ENCODE assay signal across 23 mouse cellular contexts in genomic region chr6:120597887-120598286, GRCm38 (mm10).
DNase-seq lines count a peak whose midpoint lies in the region; ATAC-seq and TF ChIP-seq lines count a peak whose summit lies in the region.
"Had no signal": no experiment of that assay in that cellular context is flagged by ENCODE, and none has a peak within 500 bp of the region (broad histone marks: within the 10 kb centered on the region; RNA-seq: fewer than 3 reads in every experiment).

No protein-coding gene starts in this region.

- intact Hi-C loops in heart, postnatal 36 days (cut with DNase I) = loop anchor here (5.0 kb wide), 1 partner anchor 119 kb away; no protein-coding TSS in a partner anchor
- intact Hi-C loops in left cerebral cortex, adult 2 months (cut with DNase I) = no loop called here

- H3K9me3 ChIP-seq in heart, postnatal 0 days (replicated peaks; ENCODE audit: control insufficient read depth, low read length) = no peaks in the 10 kb centered on the region
- H3K9me3 ChIP-seq in midbrain, postnatal 0 days (ENCODE audit: low read length) = no peaks in the 10 kb centered on the region
- no peaks in the 10 kb centered on the region for H3K9me3 ChIP-seq in midbrain, embryonic 11.5 days (ENCODE audit: control insufficient read depth, low read length)
- H3K9me3 ChIP-seq: embryonic facial prominence, embryonic 13.5 days; forebrain, embryonic 15.5 days; heart, embryonic 12.5 days; midbrain, embryonic 15.5 days; neural tube, embryonic 15.5 days; stomach, embryonic 15.5 days had no signal

- 26% methylated on average over 3 of the region's 3 CpGs for WGBS in heart, postnatal 0 days
- WGBS in midbrain, postnatal 0 days = 34% methylated on average over 3 of the region's 3 CpGs
- WGBS in midbrain, embryonic 11.5 days = 29% methylated on average over 3 of the region's 3 CpGs

- H3K4me2 ChIP-seq in heart, postnatal 0 days (ENCODE audit: low read depth, low read length) = no peak overlapping the region
- H3K4me2 ChIP-seq in midbrain, postnatal 0 days (ENCODE audit: low read depth, low read length, poor library complexity, severe bottlenecking) = no peak overlapping the region
- no peak overlapping the region for H3K4me2 ChIP-seq in midbrain, embryonic 11.5 days
- H3K4me2 ChIP-seq: embryonic facial prominence, embryonic 13.5 days; forebrain, embryonic 15.5 days; heart, embryonic 12.5 days; midbrain, embryonic 15.5 days; neural tube, embryonic 15.5 days; stomach, embryonic 15.5 days had no signal

- H3K4me1 ChIP-seq in heart, postnatal 0 days (ENCODE audit: control insufficient read depth, insufficient read depth) = no peaks in the 10 kb centered on the region
- no peaks in the 10 kb centered on the region for H3K4me1 ChIP-seq in midbrain, postnatal 0 days (ENCODE audit: insufficient read depth, low read length)
- H3K4me1 ChIP-seq in midbrain, embryonic 11.5 days (ENCODE audit: control insufficient read depth, insufficient read depth, low read length) = no peaks in the 10 kb centered on the region
- H3K4me1 ChIP-seq: embryonic facial prominence, embryonic 13.5 days; heart, embryonic 12.5 days; midbrain, embryonic 15.5 days; neural tube, embryonic 15.5 days; stomach, embryonic 15.5 days had no signal

- ATAC-seq in heart, postnatal 0 days (ENCODE audit: insufficient read depth, low read depth) = no peak
- ATAC-seq in midbrain, postnatal 0 days (ENCODE audit: low FRiP score) = no peak
- ATAC-seq in midbrain, embryonic 11.5 days (ENCODE audit: low FRiP score) = no peak
- ATAC-seq: forebrain, embryonic 15.5 days; hindbrain, embryonic 16.5 days; midbrain, embryonic 15.5 days; Patski had no signal

- TF ChIP-seq CTCF in heart, postnatal 0 days (IDR thresholded peaks at IDR 0.05; ENCODE audit: low read depth) = peak; percentile 38
- peak; percentile 51 for TF ChIP-seq CTCF in left cerebral cortex, adult 2 months (IDR thresholded peaks at IDR 0.05)
- peak; percentile 43 for TF ChIP-seq CTCF in midbrain, postnatal 0 days (IDR thresholded peaks at IDR 0.05)

- no peak for DNase-seq in heart, postnatal 0 days (ENCODE audit: low spot score)
- DNase-seq in heart, postnatal 36 days = no peak
- no peak for DNase-seq in left cerebral cortex, adult 2 months (ENCODE audit: extremely low spot score in 1 of 2, low spot score in 2 of 2)
- no peak for DNase-seq in left cerebral cortex, adult 18-20 months (ENCODE audit: low spot score in 2 of 2)
- DNase-seq in midbrain, postnatal 0 days (ENCODE audit: low spot score) = no peak
- no peak for DNase-seq in midbrain, embryonic 11.5 days (ENCODE audit: low spot score, missing footprints)
- no peak for DNase-seq in thymus, postnatal 4 days
- DNase-seq: adrenal gland, adult 8-10 months; B cell, adult 2 months; cerebellum, adult 9-11 months; heart, postnatal 4 days; kidney, adult 18-20 months; right cerebral cortex, postnatal 14 days; thymus, adult 2 months had no signal

- no peaks in the 10 kb centered on the region for H3K36me3 ChIP-seq in heart, postnatal 0 days (replicated peaks; ENCODE audit: control insufficient read depth, insufficient read depth, low read length)
- no peaks in the 10 kb centered on the region for H3K36me3 ChIP-seq in midbrain, postnatal 0 days (ENCODE audit: insufficient read depth, low read length)
- no peaks in the 10 kb centered on the region for H3K36me3 ChIP-seq in midbrain, embryonic 11.5 days (ENCODE audit: control insufficient read depth, insufficient read depth, low read length)
- H3K36me3 ChIP-seq: embryonic facial prominence, embryonic 13.5 days; forebrain, embryonic 15.5 days; heart, embryonic 12.5 days; midbrain, embryonic 15.5 days; neural tube, embryonic 15.5 days; stomach, embryonic 15.5 days had no signal

- H3K27ac ChIP-seq in heart, postnatal 0 days (ENCODE audit: low read depth) = no peak overlapping the region
- H3K27ac ChIP-seq in left cerebral cortex, adult 2 months = no peak overlapping the region
- no peak overlapping the region for H3K27ac ChIP-seq in midbrain, postnatal 0 days (ENCODE audit: low read depth, low read length)
- no peak overlapping the region for H3K27ac ChIP-seq in midbrain, embryonic 11.5 days (ENCODE audit: low read depth, low read length)
- H3K27ac ChIP-seq: embryonic facial prominence, embryonic 13.5 days; forebrain, embryonic 15.5 days; midbrain, embryonic 15.5 days; neural tube, embryonic 15.5 days; stomach, embryonic 15.5 days had no signal

- TF ChIP-seq EP300 in heart, postnatal 0 days (IDR thresholded peaks at IDR 0.05; ENCODE audit: low read depth) = no peak

- H3K9ac ChIP-seq in heart, postnatal 0 days (replicated peaks; ENCODE audit: low read depth, low read length) = no peak overlapping the region
- no peak overlapping the region for H3K9ac ChIP-seq in midbrain, postnatal 0 days (replicated peaks; ENCODE audit: low read length, poor library complexity, severe bottlenecking)
- H3K9ac ChIP-seq in midbrain, embryonic 11.5 days (ENCODE audit: low read length) = no peak overlapping the region
- H3K9ac ChIP-seq: embryonic facial prominence, embryonic 13.5 days; forebrain, embryonic 15.5 days; heart, embryonic 12.5 days; midbrain, embryonic 15.5 days; neural tube, embryonic 15.5 days; stomach, embryonic 15.5 days had no signal

- H3K4me3 ChIP-seq in heart, postnatal 0 days (ENCODE audit: low read depth, low read length) = no peak overlapping the region
- H3K4me3 ChIP-seq in left cerebral cortex, adult 2 months = no peak overlapping the region
- no peak overlapping the region for H3K4me3 ChIP-seq in midbrain, postnatal 0 days (ENCODE audit: low read depth, low read length)
- H3K4me3 ChIP-seq in midbrain, embryonic 11.5 days (ENCODE audit: low read depth, low read length) = no peak overlapping the region
- H3K4me3 ChIP-seq: embryonic facial prominence, embryonic 13.5 days; forebrain, embryonic 15.5 days; heart, embryonic 12.5 days; megakaryocyte, embryonic 14.5 days; midbrain, embryonic 15.5 days; neural tube, embryonic 15.5 days; stomach, embryonic 15.5 days had no signal

- no peaks in the 10 kb centered on the region for H3K27me3 ChIP-seq in heart, postnatal 0 days (ENCODE audit: control insufficient read depth, insufficient read depth, low read length)
- H3K27me3 ChIP-seq in midbrain, postnatal 0 days (ENCODE audit: insufficient read depth, low read length) = no peaks in the 10 kb centered on the region
- H3K27me3 ChIP-seq in midbrain, embryonic 11.5 days (ENCODE audit: control insufficient read depth, insufficient read depth, low read length) = no peaks in the 10 kb centered on the region
- H3K27me3 ChIP-seq: embryonic facial prominence, embryonic 13.5 days; forebrain, embryonic 15.5 days; heart, embryonic 12.5 days; midbrain, embryonic 15.5 days; neural tube, embryonic 15.5 days; Patski; stomach, embryonic 15.5 days had no signal
